Mouse (Mus musculus): ENCODE results near the gene Prrg3.

- TF ChIP-seq CTCF (IDR thresholded peaks at IDR 0.05; ENCODE audit: borderline replicate concordance, insufficient read depth, low read depth, low read length), result no peak
- TF ChIP-seq POLR2A (IDR thresholded peaks at IDR 0.05; ENCODE audit: borderline replicate concordance, insufficient read depth, low read length), result no peak
Observed at GRCm38 (mm10) chrX:71983775-71984174, 21.4 kb downstream of the Prrg3 start.

Data from cerebellum, adult 2 months (tissue).